Mouse (Mus musculus) megakaryocyte, adult 5-6 weeks (primary cell): ENCODE results near the gene Gnai3. TPM values are rescaled to one million over a fixed set of nuclear protein-coding genes. Genes with fewer than 3 reads are reported as not detected.

ENCODE experiments used
- total RNA-seq, 2 experiments: library from RNA; stranded (forward) in 1 of 2; stranded (reverse) in 1 of 2; fragments of 153-499, 151-499 nt in 1 of 2; fragments of 221-1000, 200-1000 nt in 1 of 2; gene quantifications; 2 replicates each; pipeline versions ENCODE4 v1.2.3 to v1.2.4; 2015 to 2017

Gene Gnai3
- total RNA-seq, 2 experiments from 2014 or later: 146 to 160 TPM

Other genes starting within 250 kb of the Gnai3 start
- 1.5 and 1.9 TPM in 2 replicates for gene Gstm7, start 214.3 kb downstream of the Gnai3 start, total RNA-seq (2015)
- 0.44 and 0.45 TPM in 2 replicates for gene Gstm7, start 214.3 kb downstream of the Gnai3 start, total RNA-seq (2017)
- not detected in 2 replicates for gene Gstm6, start 202.4 kb downstream of the Gnai3 start, total RNA-seq (2015)
- gene Gstm6, start 202.4 kb downstream of the Gnai3 start, total RNA-seq (2017): not detected in 2 replicates
- gene Gstm3, start 176.9 kb downstream of the Gnai3 start, total RNA-seq (2015): not detected in 2 replicates
- gene Gstm3, start 176.9 kb downstream of the Gnai3 start, total RNA-seq (2017): not detected in 2 replicates
- gene Gstm2, start 159.7 kb downstream of the Gnai3 start, total RNA-seq (2015): 0.62 TPM in 1 of 2 replicates, not detected in the other
- gene Gstm2, start 159.7 kb downstream of the Gnai3 start, total RNA-seq (2017): 0.44 TPM in 1 of 2 replicates, not detected in the other
- gene Gstm1, start 128.2 kb downstream of the Gnai3 start, total RNA-seq (2015): 320 and 346 TPM in 2 replicates
- gene Gstm1, start 128.2 kb downstream of the Gnai3 start, total RNA-seq (2017): 156 and 179 TPM in 2 replicates
- gene Gstm4, start 101.3 kb downstream of the Gnai3 start, total RNA-seq (2015): 8.0 and 10.1 TPM in 2 replicates
- gene Gstm4, start 101.3 kb downstream of the Gnai3 start, total RNA-seq (2017): 6.5 and 12.1 TPM in 2 replicates
- 16.3 and 20.9 TPM in 2 replicates for gene Ampd2, start 59.5 kb downstream of the Gnai3 start, total RNA-seq (2015)
- 21.8 and 23.1 TPM in 2 replicates for gene Ampd2, start 59.5 kb downstream of the Gnai3 start, total RNA-seq (2017)
- not detected in 2 replicates for gene Gnat2, start 53.4 kb downstream of the Gnai3 start, total RNA-seq (2015)
- gene Gnat2, start 53.4 kb downstream of the Gnai3 start, total RNA-seq (2017): not detected in 2 replicates
- not detected in 2 replicates for gene Gpr61, start 8.7 kb upstream of the Gnai3 start, total RNA-seq (2015)
- gene Gpr61, start 8.7 kb upstream of the Gnai3 start, total RNA-seq (2017): not detected in 2 replicates
- 1.4 and 3.3 TPM in 2 replicates for gene Amigo1, start 40.2 kb upstream of the Gnai3 start, total RNA-seq (2015)
- 1.4 and 2.2 TPM in 2 replicates for gene Amigo1, start 40.2 kb upstream of the Gnai3 start, total RNA-seq (2017)
- 4.9 and 6.7 TPM in 2 replicates for gene Cyb561d1, start 55.1 kb upstream of the Gnai3 start, total RNA-seq (2015)
- 10.3 and 12.0 TPM in 2 replicates for gene Cyb561d1, start 55.1 kb upstream of the Gnai3 start, total RNA-seq (2017)
- gene Atxn7l2, start 64.8 kb upstream of the Gnai3 start, total RNA-seq (2015): 3.1 and 4.7 TPM in 2 replicates
- 1.5 and 2.0 TPM in 2 replicates for gene Atxn7l2, start 64.8 kb upstream of the Gnai3 start, total RNA-seq (2017)
- gene Sypl2, start 80.5 kb upstream of the Gnai3 start, total RNA-seq (2015): not detected in 2 replicates
- not detected in 2 replicates for gene Sypl2, start 80.5 kb upstream of the Gnai3 start, total RNA-seq (2017)
- 160 and 172 TPM in 2 replicates for gene Psma5, start 110.8 kb upstream of the Gnai3 start, total RNA-seq (2015)
- 146 and 158 TPM in 2 replicates for gene Psma5, start 110.8 kb upstream of the Gnai3 start, total RNA-seq (2017)
- gene Sort1, start 137.9 kb upstream of the Gnai3 start, total RNA-seq (2015): 80.7 and 83.8 TPM in 2 replicates
- 76.4 and 87.8 TPM in 2 replicates for gene Sort1, start 137.9 kb upstream of the Gnai3 start, total RNA-seq (2017)
- not detected in 2 replicates for gene Mybphl, start 218.8 kb upstream of the Gnai3 start, total RNA-seq (2015)
- not detected in 2 replicates for gene Mybphl, start 218.8 kb upstream of the Gnai3 start, total RNA-seq (2017)
- gene Psrc1, start 237.7 kb upstream of the Gnai3 start, total RNA-seq (2015): 11.9 and 12.2 TPM in 2 replicates
- 12.8 and 15.4 TPM in 2 replicates for gene Psrc1, start 237.7 kb upstream of the Gnai3 start, total RNA-seq (2017)